ENCODE assay signal across 11 mouse cellular contexts in genomic region chr9:118995539-118995938, GRCm38 (mm10). TPM values are rescaled to one million over a fixed set of nuclear protein-coding genes. Genes with fewer than 3 reads are reported as not detected.
DNase-seq lines count a peak whose midpoint lies in the region; ATAC-seq and TF ChIP-seq lines count a peak whose summit lies in the region.
"Had no signal": no experiment of that assay in that cellular context is flagged by ENCODE, and none has a peak within 500 bp of the region (broad histone marks: within the 10 kb centered on the region; RNA-seq: fewer than 3 reads in every experiment).

No protein-coding gene starts in this region.

- WGBS in lung, embryonic 14.5 days, result 73% methylated on average over 6 of the region's 6 CpGs
- 84% methylated on average over 6 of the region's 6 CpGs for WGBS in lung, adult 2 months
- 79% methylated on average over 6 of the region's 6 CpGs for WGBS in kidney, postnatal 0 days
- 50% methylated on average over 6 of the region's 6 CpGs for WGBS in small intestine, adult 2 months

- H3K9ac ChIP-seq in lung, embryonic 14.5 days, result no peak overlapping the region
- H3K9ac ChIP-seq in kidney, postnatal 0 days (ENCODE audit: low read depth, low read length), result no peak overlapping the region
- H3K9ac ChIP-seq: liver, embryonic 14.5 days had no signal

- H3K27ac ChIP-seq in gastrocnemius, adult 2 months, result peak overlapping the region; percentile 72
- peak overlapping the region; percentile 3; the same call in 1 of the 2 replicates for H3K27ac ChIP-seq in lung, embryonic 14.5 days (ENCODE audit: low read depth)
- H3K27ac ChIP-seq in kidney, postnatal 0 days, result peak overlapping the region; percentile 63
- H3K27ac ChIP-seq in small intestine, adult 2 months (ENCODE audit: insufficient read depth, low read depth, low read length), result peak overlapping the region; percentile 68
- H3K27ac ChIP-seq: liver, embryonic 14.5 days had no signal

- intact Hi-C loops in gastrocnemius, adult 2 months (cut with DNase I), result no loop called here

- no peak for ATAC-seq in lung, embryonic 14.5 days (ENCODE audit: insufficient read depth)
- peak; percentile 49; the same call in 1 of the 2 replicates for ATAC-seq in kidney, postnatal 0 days (replicated peaks; ENCODE audit: low FRiP score, low read depth)
- ATAC-seq in CD4-positive, CD25-positive, alpha-beta regulatory T cell, adult 4 months, result no peak

- no peak overlapping the region for H3K4me2 ChIP-seq in lung, embryonic 14.5 days
- no peak overlapping the region for H3K4me2 ChIP-seq in kidney, postnatal 0 days (ENCODE audit: low read length)

- H3K27me3 ChIP-seq in lung, embryonic 14.5 days (ENCODE audit: insufficient read depth, low read length), result no peaks in the 10 kb centered on the region
- no peaks in the 10 kb centered on the region for H3K27me3 ChIP-seq in kidney, postnatal 0 days (ENCODE audit: insufficient read depth, low read length)
- no peaks in the 10 kb centered on the region for H3K27me3 ChIP-seq in small intestine, adult 2 months (ENCODE audit: control insufficient read depth, insufficient read depth, low read length)

- no peak for TF ChIP-seq CTCF in gastrocnemius, adult 2 months (IDR thresholded peaks at IDR 0.05)
- TF ChIP-seq CTCF in lung, embryonic 14.5 days (IDR thresholded peaks at IDR 0.05; ENCODE audit: low read depth), result no peak
- no peak for TF ChIP-seq CTCF in lung, adult 2 months (IDR thresholded peaks at IDR 0.05; ENCODE audit: insufficient read depth, low read length)
- TF ChIP-seq CTCF in kidney, postnatal 0 days (IDR thresholded peaks at IDR 0.05; ENCODE audit: low read depth), result no peak
- TF ChIP-seq CTCF in small intestine, adult 2 months (IDR thresholded peaks at IDR 0.05; ENCODE audit: extremely low read depth, insufficient read length, insufficient replicate concordance, low read depth, low read length), result no peak

- H3K36me3 ChIP-seq in lung, embryonic 14.5 days (ENCODE audit: insufficient read depth), result no peaks in the 10 kb centered on the region
- H3K36me3 ChIP-seq in kidney, postnatal 0 days (ENCODE audit: insufficient read depth, low read length), result no peaks in the 10 kb centered on the region
- no peaks in the 10 kb centered on the region for H3K36me3 ChIP-seq in small intestine, adult 2 months (ENCODE audit: control insufficient read depth, insufficient read depth, low read length)

- H3K4me1 ChIP-seq in lung, embryonic 14.5 days (ENCODE audit: insufficient read depth), result peaks cover 10% of the 10 kb centered on the region
- peaks cover 36% of the 10 kb centered on the region for H3K4me1 ChIP-seq in lung, adult 2 months (ENCODE audit: control insufficient read depth, insufficient read depth, low read length)
- peaks cover 28% of the 10 kb centered on the region for H3K4me1 ChIP-seq in kidney, postnatal 0 days (replicated peaks; ENCODE audit: insufficient read depth, low read length)
- H3K4me1 ChIP-seq in small intestine, adult 2 months (ENCODE audit: control insufficient read depth, insufficient read depth, insufficient read length, low read length), result peaks cover 15% of the 10 kb centered on the region

- TF ChIP-seq POLR2A in lung, adult 2 months (IDR thresholded peaks at IDR 0.05; ENCODE audit: borderline replicate concordance, extremely low read depth, low read depth, low read length), result no peak
- TF ChIP-seq POLR2A in small intestine, adult 2 months (IDR thresholded peaks at IDR 0.05; ENCODE audit: low read depth, low read length), result 0 out of 2 replicates have a peak, but pooled peaks have one; percentile 25

- H3K4me3 ChIP-seq in gastrocnemius, adult 2 months, result no peak overlapping the region
- H3K4me3 ChIP-seq in lung, embryonic 14.5 days (ENCODE audit: low read depth, low read length), result no peak overlapping the region
- no peak overlapping the region for H3K4me3 ChIP-seq in lung, adult 2 months (replicated peaks; ENCODE audit: extremely low read depth, low read depth, low read length)
- no peak overlapping the region for H3K4me3 ChIP-seq in kidney, postnatal 0 days (replicated peaks; ENCODE audit: low read depth, low read length)
- no peak overlapping the region for H3K4me3 ChIP-seq in small intestine, adult 2 months (ENCODE audit: low read depth, low read length)

- DNase-seq in gastrocnemius, adult 2 months, result no peak
- DNase-seq in gastrocnemius, adult 18-20 months (ENCODE audit: low spot score), result no peak
- no peak for DNase-seq in lung, embryonic 14.5 days
- no peak for DNase-seq in lung, adult 2 months
- DNase-seq in kidney, postnatal 0 days (ENCODE audit: low spot score), result no peak
- DNase-seq in cerebellum, postnatal 36 days, result no peak
- DNase-seq: cerebellum, adult 9-11 months; right cerebral cortex, postnatal 4 days had no signal

- H3K9me3 ChIP-seq in lung, embryonic 14.5 days (ENCODE audit: low read depth, low read length), result no peaks in the 10 kb centered on the region
- H3K9me3 ChIP-seq in kidney, postnatal 0 days (replicated peaks; ENCODE audit: low read length), result no peaks in the 10 kb centered on the region

RNA-seq across cellular contexts. Expression of gene Vill, which starts 57.0 kb away (rescaled TPM):
- under 1 TPM in 1 of 2 experiments, not detected in 1; 0.45 TPM for total RNA-seq in gastrocnemius, adult 2 months (2021)
- total RNA-seq in gastrocnemius, adult 18-20 months (2021), result under 1 TPM in 1 of 2 experiments, not detected in 1; 0.23 TPM
- 35.6 and 36.7 TPM in 2 replicates for polyA plus RNA-seq in lung, embryonic 14.5 days (2014; fragmentation: Nextera tagmentation; extraction: Ambion mirVana)
- 15.4 and 20.2 TPM in 2 replicates for polyA plus RNA-seq in lung, adult 2 months (2012; rRNA removed)
- 38.8 and 41.8 TPM in 2 replicates for polyA plus RNA-seq in kidney, postnatal 0 days (2015; fragmentation: Nextera tagmentation; extraction: Ambion mirVana)
- 4.3 and 27.0 TPM in 2 replicates for polyA plus RNA-seq in small intestine, adult 2 months (2012; rRNA removed)
- 10 to 100 TPM; 19.6 to 28.1 TPM for polyA plus RNA-seq in CD4-positive, CD25-positive, alpha-beta regulatory T cell, adult 4 months (2017; shearing (Covaris generic))

Comparison
In these comparisons a context has a peak if more than half of its experiments do, and no peak if none do; other contexts are left out.
1. H3K27ac ChIP-seq: peak in every context shown above with its lines; median percentile 72 in gastrocnemius, adult 2 months; 68 in small intestine, adult 2 months; 63 in kidney, postnatal 0 days; 3 in lung, embryonic 14.5 days.